Mouse (Mus musculus) myocyte (in vitro differentiated cells): Measurements from ENCODE around the gene Draxin.

Experiments
- E2F4 ChIP-seq: IDR thresholded peaks from one replicate; pipeline ENCODE4 v1.6.1; 2011; ENCODE audit warnings: mild to moderate bottlenecking, control low read depth, moderate library complexity; ENCODE audit not compliant: insufficient read depth
- MAX ChIP-seq: IDR thresholded peaks from one replicate; pipeline ENCODE4 v1.6.1; 2011; ENCODE audit warnings: low read depth, mild to moderate bottlenecking, control low read depth
- POLR2A ChIP-seq: IDR thresholded peaks from one replicate; pipeline ENCODE4 v1.6.1; 2011; ENCODE audit warnings: low read depth, mild to moderate bottlenecking, control low read depth, moderate library complexity; ENCODE audit not compliant: insufficient read length
- POLR2AphosphoS2 ChIP-seq: IDR thresholded peaks from one replicate; pipeline ENCODE4 v1.6.1; 2011; ENCODE audit warnings: low read depth, control low read depth; ENCODE audit not compliant: insufficient read length
- REST ChIP-seq: IDR thresholded peaks from one replicate; pipeline ENCODE4 v1.6.1; 2011; ENCODE audit warnings: mild to moderate bottlenecking, control low read depth, moderate library complexity; ENCODE audit not compliant: insufficient read depth, insufficient read length
- SRF ChIP-seq: IDR thresholded peaks from one replicate; pipeline ENCODE4 v1.6.1; 2011; ENCODE audit warnings: low read depth; ENCODE audit not compliant: control insufficient read depth, insufficient read length
- TCF12 ChIP-seq: IDR thresholded peaks from one replicate; pipeline ENCODE4 v1.6.1; 2011; ENCODE audit warnings: mild to moderate bottlenecking, control low read depth; ENCODE audit not compliant: poor library complexity, insufficient read depth, severe bottlenecking
- USF1 ChIP-seq: IDR thresholded peaks from one replicate; pipeline ENCODE4 v1.6.1; 2011; ENCODE audit warnings: low read depth, mild to moderate bottlenecking, control low read depth, moderate library complexity

GRCm38 (mm10) chr4:148122694-148123066, 7.8 kb downstream of the Draxin start:
- no peak for TF ChIP-seq SRF
- TF ChIP-seq MAX: no peak
- no peak for TF ChIP-seq POLR2A
- no peak for TF ChIP-seq TCF12
- no peak for TF ChIP-seq USF1
- TF ChIP-seq E2F4: no peak
- no peak for TF ChIP-seq POLR2AphosphoS2
- TF ChIP-seq REST: no peak
